19 mouse cellular contexts compared by ENCODE assay signal in the genomic region with DNA sequence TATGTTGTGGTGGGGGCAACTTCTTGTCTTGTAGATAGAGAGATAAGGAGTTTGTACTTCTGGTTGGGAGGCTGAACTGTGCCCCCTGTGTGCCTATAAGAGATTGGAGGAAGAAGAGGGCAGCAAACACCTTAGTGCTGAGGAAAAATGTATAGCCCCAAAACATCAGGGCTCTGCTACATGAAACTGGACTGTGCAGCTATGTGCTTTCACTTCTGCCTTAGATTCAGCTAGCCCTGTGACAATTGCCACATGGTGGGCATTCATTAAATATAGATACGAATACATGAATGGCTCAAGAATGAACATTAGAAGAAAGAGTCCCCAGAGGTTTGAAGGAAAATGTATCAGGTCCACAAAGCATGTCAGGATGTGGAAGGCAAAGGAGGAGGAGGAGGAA.
"Had no signal": no experiment of that assay in that cellular context is flagged by ENCODE, and none has a peak within 500 bp of the region (broad histone marks: within the 10 kb centered on the region; RNA-seq: fewer than 3 reads in every experiment).

No protein-coding gene starts in this region.

- H3K36me3 ChIP-seq: liver, embryonic 13.5 days; liver, embryonic 15.5 days; lung, embryonic 15.5 days; midbrain, embryonic 13.5 days; midbrain, embryonic 15.5 days; neural tube, embryonic 12.5 days had no signal

- H3K27me3 ChIP-seq: liver, embryonic 13.5 days; liver, embryonic 15.5 days; lung, embryonic 15.5 days; megakaryocyte, embryonic 14.5 days; midbrain, embryonic 13.5 days; midbrain, embryonic 15.5 days; neural tube, embryonic 12.5 days had no signal

- ATAC-seq: liver, postnatal 0 days; lung, postnatal 0 days; midbrain, embryonic 13.5 days; midbrain, embryonic 15.5 days had no signal

- DNase-seq: liver, embryonic 13.5 days; liver, postnatal 0 days; lung, adult 2 months; lung, postnatal 14 days; lung, postnatal 36 days; retina, postnatal 1 day; right cerebral cortex, adult 18-20 months; right cerebral cortex, postnatal 25 days; right cerebral cortex, postnatal 4 days; thymus, adult 18-20 months; thymus, postnatal 14 days; thymus, postnatal 36 days had no signal
